Mouse (Mus musculus) CD8-positive naive resting alpha-beta T cell, adult 57 days (primary cell): Measurements from ENCODE around the gene Ankrd33b. TPM values are rescaled to one million over a fixed set of nuclear protein-coding genes. Genes with fewer than 3 reads are reported as not detected.

Experiments
- total RNA-seq: library from RNA; stranded (reverse); gene quantifications from one replicate; pipeline ENCODE4 v1.2.4, GENCODE M21; 2023

The Ankrd33b gene
- total RNA-seq: 1.4 TPM

DNA sequence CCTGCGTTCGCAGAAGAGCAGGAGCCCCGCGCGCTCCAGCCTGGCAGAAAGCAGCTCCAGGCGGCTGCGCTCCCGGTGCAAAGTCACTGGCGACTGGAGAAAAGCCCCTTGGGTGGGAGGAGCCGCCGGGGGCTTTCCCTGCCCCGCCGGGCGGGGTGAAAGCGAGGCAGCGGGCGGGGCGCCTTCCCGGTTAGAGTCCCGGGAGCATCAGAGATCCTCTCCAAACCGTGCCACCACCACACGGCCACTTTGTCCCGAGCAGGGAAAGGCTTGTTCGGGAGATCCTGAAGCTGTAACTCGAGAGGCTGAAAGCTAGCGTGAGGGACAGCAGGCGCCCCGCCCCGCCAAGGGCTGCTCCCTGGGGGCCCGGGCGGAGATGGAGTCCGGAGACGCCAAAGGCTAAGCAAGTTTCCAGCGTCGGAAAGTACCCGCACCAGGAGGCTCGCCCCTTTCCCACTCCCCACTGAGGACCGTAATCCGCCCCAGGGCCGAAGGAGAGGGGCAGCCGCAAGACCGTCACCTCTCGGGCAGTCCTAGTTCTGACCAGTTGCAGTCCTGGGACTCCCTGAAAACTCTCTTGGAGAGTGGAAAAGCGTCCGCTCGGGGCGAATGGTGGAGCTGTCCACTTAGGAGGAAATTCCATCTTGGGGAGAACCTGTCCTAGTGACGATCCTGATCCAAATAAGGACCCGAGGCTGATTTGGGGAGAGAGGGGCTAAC, at the start of gene Ankrd33b:
Gene Ankrd33b, minus strand, starts transcription at position 246 of the 720 bp plus-strand sequence.

Other genes starting within 250 kb of the Ankrd33b start
- gene Dap, start 143.4 kb downstream of the Ankrd33b start, total RNA-seq: 39.6 TPM
- not detected for gene Ropn1l, start 86.0 kb upstream of the Ankrd33b start, total RNA-seq
- gene March6, start 163.3 kb upstream of the Ankrd33b start, total RNA-seq: 61.5 TPM
- gene Cmbl, start 197.7 kb upstream of the Ankrd33b start, total RNA-seq: not detected
- 237 TPM for gene Cct5, start 234.1 kb upstream of the Ankrd33b start, total RNA-seq
- gene Fam173b, start 234.1 kb upstream of the Ankrd33b start, total RNA-seq: 18.2 TPM